Mouse (Mus musculus): ENCODE measurements around the gene Mrpl2. TPM values are rescaled to one million over a fixed set of nuclear protein-coding genes. Genes with fewer than 3 reads are reported as not detected.

Gene Mrpl2
- polyA plus RNA-seq, 1 experiment from 2014 or later = 70.1 TPM

GRCm38 (mm10) chr17:46694517-46695063 is 48.6 kb downstream of the Mrpl2 start:
- WGBS = 77% methylated on average over 1 of the region's 1 CpGs
- no peak for ATAC-seq (ENCODE audit: low read depth)
- H3K4me2 ChIP-seq = no peak overlapping the region

GRCm38 (mm10) chr17:46698515-46698914 is 52.5 kb downstream of the Mrpl2 start:
- peaks cover 42% of the 10 kb centered on the region for H3K36me3 ChIP-seq
- peaks cover 27% of the 10 kb centered on the region for H3K4me1 ChIP-seq (replicated peaks)
- H3K4me3 ChIP-seq = no peak overlapping the region
- ATAC-seq (ENCODE audit: low read depth) = no peak
- no peak overlapping the region for H3K4me2 ChIP-seq
- H3K27ac ChIP-seq (replicated peaks) = no peak overlapping the region
- H3K9me3 ChIP-seq = no peaks in the 10 kb centered on the region
- no peak overlapping the region for H3K9ac ChIP-seq
- no peaks in the 10 kb centered on the region for H3K27me3 ChIP-seq
- 83% methylated on average over 6 of the region's 6 CpGs for WGBS

More at GRCm38 (mm10) chr17:46694517-46695063, 48.6 kb downstream of the Mrpl2 start:
- no peak overlapping the region for H3K27ac ChIP-seq (replicated peaks)
- no peaks in the 10 kb centered on the region for H3K4me1 ChIP-seq (replicated peaks)
- no peaks in the 10 kb centered on the region for H3K27me3 ChIP-seq
- H3K4me3 ChIP-seq = no peak overlapping the region
- H3K36me3 ChIP-seq = peaks cover 38% of the 10 kb centered on the region
- no peak overlapping the region for H3K9ac ChIP-seq
- no peaks in the 10 kb centered on the region for H3K9me3 ChIP-seq

GRCm38 (mm10) chr17:46699245-46699644 is 53.2 kb downstream of the Mrpl2 start:
- H3K4me1 ChIP-seq (replicated peaks) = peaks cover 35% of the 10 kb centered on the region
- no peak overlapping the region for H3K27ac ChIP-seq (replicated peaks)
- 44% methylated on average over 5 of the region's 5 CpGs for WGBS
- H3K27me3 ChIP-seq = no peaks in the 10 kb centered on the region
- H3K4me3 ChIP-seq = no peak overlapping the region
- H3K36me3 ChIP-seq = peaks cover 42% of the 10 kb centered on the region
- H3K9me3 ChIP-seq = no peaks in the 10 kb centered on the region
- ATAC-seq (ENCODE audit: low read depth) = no peak
- H3K4me2 ChIP-seq = no peak overlapping the region
- H3K9ac ChIP-seq = no peak overlapping the region

Other genes with a start within 250 kb of the Mrpl2 start
- 0.96 and 1.5 TPM in 2 replicates for gene Crip3, start 217.3 kb upstream of the Mrpl2 start, polyA plus RNA-seq (2015; fragmentation: Nextera tagmentation; extraction: Ambion mirVana)
- not detected in 2 replicates for gene Slc22a7, start 207.8 kb upstream of the Mrpl2 start, polyA plus RNA-seq (2015; fragmentation: Nextera tagmentation; extraction: Ambion mirVana)
- gene Ttbk1, start 158.6 kb upstream of the Mrpl2 start, polyA plus RNA-seq (2015; fragmentation: Nextera tagmentation; extraction: Ambion mirVana) = 6.0 and 6.9 TPM in 2 replicates
- 19.0 and 19.2 TPM in 2 replicates for gene Dnph1, start 149.5 kb upstream of the Mrpl2 start, polyA plus RNA-seq (2015; fragmentation: Nextera tagmentation; extraction: Ambion mirVana)
- 16.4 and 17.0 TPM in 2 replicates for gene Cul9, start 99.8 kb upstream of the Mrpl2 start, polyA plus RNA-seq (2015; fragmentation: Nextera tagmentation; extraction: Ambion mirVana)
- 4.7 and 5.4 TPM in 2 replicates for gene Srf, start 90.1 kb upstream of the Mrpl2 start, polyA plus RNA-seq (2015; fragmentation: Nextera tagmentation; extraction: Ambion mirVana)
- 38.7 and 41.3 TPM in 2 replicates for gene Ptk7, start 16.7 kb upstream of the Mrpl2 start, polyA plus RNA-seq (2015; fragmentation: Nextera tagmentation; extraction: Ambion mirVana)
- gene Klc4, start 207 bp upstream of the Mrpl2 start, polyA plus RNA-seq (2015; fragmentation: Nextera tagmentation; extraction: Ambion mirVana) = 41.8 and 45.3 TPM in 2 replicates
- 40.0 and 41.7 TPM in 2 replicates for gene Cul7, start 4.1 kb downstream of the Mrpl2 start, polyA plus RNA-seq (2015; fragmentation: Nextera tagmentation; extraction: Ambion mirVana)
- 47.7 and 53.5 TPM in 2 replicates for gene Rrp36, start 28.1 kb downstream of the Mrpl2 start, polyA plus RNA-seq (2015; fragmentation: Nextera tagmentation; extraction: Ambion mirVana)
- gene Mea1, start 32.6 kb downstream of the Mrpl2 start, polyA plus RNA-seq (2015; fragmentation: Nextera tagmentation; extraction: Ambion mirVana) = 233 and 260 TPM in 2 replicates
- gene Klhdc3, start 34.7 kb downstream of the Mrpl2 start, polyA plus RNA-seq (2015; fragmentation: Nextera tagmentation; extraction: Ambion mirVana) = 154 and 155 TPM in 2 replicates
- gene Ppp2r5d, start 58.9 kb downstream of the Mrpl2 start, polyA plus RNA-seq (2015; fragmentation: Nextera tagmentation; extraction: Ambion mirVana) = 78.7 and 81.6 TPM in 2 replicates
- 23.2 and 24.8 TPM in 2 replicates for gene Pex6, start 65.2 kb downstream of the Mrpl2 start, polyA plus RNA-seq (2015; fragmentation: Nextera tagmentation; extraction: Ambion mirVana)
- gene Gnmt, start 82.9 kb downstream of the Mrpl2 start, polyA plus RNA-seq (2015; fragmentation: Nextera tagmentation; extraction: Ambion mirVana) = 1.1 and 1.8 TPM in 2 replicates
- gene Cnpy3, start 106.0 kb downstream of the Mrpl2 start, polyA plus RNA-seq (2015; fragmentation: Nextera tagmentation; extraction: Ambion mirVana) = 60.9 and 63.4 TPM in 2 replicates
- 0.39 TPM in 1 of 2 replicates, not detected in the other for gene Ptcra, start 117.5 kb downstream of the Mrpl2 start, polyA plus RNA-seq (2015; fragmentation: Nextera tagmentation; extraction: Ambion mirVana)
- 47.3 and 56.2 TPM in 2 replicates for gene 2310039H08Rik, start 126.4 kb downstream of the Mrpl2 start, polyA plus RNA-seq (2015; fragmentation: Nextera tagmentation; extraction: Ambion mirVana)
- gene Rpl7l1, start 136.4 kb downstream of the Mrpl2 start, polyA plus RNA-seq (2015; fragmentation: Nextera tagmentation; extraction: Ambion mirVana) = 93.4 and 108 TPM in 2 replicates
- 6.5 and 9.4 TPM in 2 replicates for gene Bicral, start 212.3 kb downstream of the Mrpl2 start, polyA plus RNA-seq (2015; fragmentation: Nextera tagmentation; extraction: Ambion mirVana)
- gene Tbcc, start 244.5 kb downstream of the Mrpl2 start, polyA plus RNA-seq (2015; fragmentation: Nextera tagmentation; extraction: Ambion mirVana) = 70.7 and 75.4 TPM in 2 replicates